Mouse (Mus musculus) MEL (cell line): ENCODE data around the gene Hcn2. TPM values are rescaled to one million over a fixed set of nuclear protein-coding genes. Genes with fewer than 3 reads are reported as not detected.

Experiments
- DNase-seq: peaks from one replicate; pipeline ENCODE4 v3.0.0; 2011; ENCODE audit warnings: low read depth, low spot score
- H3K27ac ChIP-seq: 2 replicates; pipeline ENCODE4 v1.5.1; 2012; ENCODE audit warnings: low read depth, mild to moderate bottlenecking, control low read depth, low read length, moderate library complexity; ENCODE audit not compliant: control insufficient read depth
- H3K27me3 ChIP-seq, 2 experiments: fragments of 150-350 bp in 1 of 2; sonication (generic) in 1 of 2; 2 replicates each; pipeline ENCODE4 v1.6.1; 2012; ENCODE audit warnings: low read length in 2 of 2, mild to moderate bottlenecking in 2 of 2, improper control_type of control experiment in 1 of 2, moderate library complexity in 1 of 2; ENCODE audit not compliant: insufficient read depth in 2 of 2, control insufficient read depth in 1 of 2
- H3K36me3 ChIP-seq, 2 experiments: 2 replicates each; pipeline ENCODE4 v1.6.1; 2012 to 2014; ENCODE audit warnings: low read length in 2 of 2, improper control_type of control experiment in 1 of 2, inconsistent platforms in 1 of 2, mild to moderate bottlenecking in 1 of 2; ENCODE audit not compliant: insufficient read depth in 2 of 2, control insufficient read depth in 1 of 2
- H3K4me1 ChIP-seq, 2 experiments: fragments of 150-350 bp in 1 of 2; sonication (generic) in 1 of 2; 2 replicates each; pipeline ENCODE4 v1.6.1; 2012; ENCODE audit warnings: low read length in 2 of 2, improper control_type of control experiment in 1 of 2, mild to moderate bottlenecking in 1 of 2; ENCODE audit not compliant: insufficient read depth in 2 of 2, control insufficient read depth in 1 of 2
- H3K4me3 ChIP-seq, 2 experiments: fragments of 150-350 bp in 1 of 2; sonication (generic) in 1 of 2; 2 replicates each; pipeline ENCODE4 v1.5.1; 2012; ENCODE audit warnings: low read depth in 2 of 2, low read length in 2 of 2, mild to moderate bottlenecking in 2 of 2, moderate library complexity in 2 of 2, control low read depth in 1 of 2, improper control_type of control experiment in 1 of 2; ENCODE audit not compliant: control insufficient read depth in 1 of 2, insufficient read depth in 1 of 2
- H3K79me2 ChIP-seq: 2 replicates; pipeline ENCODE4 v1.6.1; 2012; ENCODE audit warnings: mild to moderate bottlenecking, low read length, moderate library complexity; ENCODE audit not compliant: control insufficient read depth, poor library complexity, insufficient read depth
- H3K9ac ChIP-seq: 2 replicates; pipeline ENCODE4 v1.6.1; 2012; ENCODE audit warnings: low read depth, mild to moderate bottlenecking, control low read depth, low read length, moderate library complexity; ENCODE audit not compliant: control insufficient read depth, poor library complexity, severe bottlenecking
- H3K9me3 ChIP-seq: fragments of 150-350 bp; sonication (generic); replicated peaks from 2 replicates; pipeline ENCODE4 v1.6.1; 2012; ENCODE audit warnings: mild to moderate bottlenecking, low read length, improper control_type of control experiment, moderate library complexity; ENCODE audit not compliant: insufficient read depth
- CHD1 ChIP-seq: IDR thresholded peaks from 2 replicates; pipeline ENCODE4 v1.6.1; 2012; ENCODE audit warnings: low read depth, mild to moderate bottlenecking, inconsistent platforms, low read length, improper control_type of control experiment
- CTCF ChIP-seq, 3 experiments: IDR thresholded peaks in 2 of 3; conservative IDR thresholded peaks in 1 of 3; 2 replicates each; pipeline ENCODE4 v1.5.1; 2011 to 2012; ENCODE audit warnings: low read length in 3 of 3, low read depth in 2 of 3, mild to moderate bottlenecking in 2 of 3, improper control_type of control experiment in 1 of 3, inconsistent platforms in 1 of 3, mixed read lengths in 1 of 3, moderate library complexity in 1 of 3; ENCODE audit not compliant: control insufficient read depth in 1 of 3, insufficient read depth in 1 of 3, poor library complexity in 1 of 3, severe bottlenecking in 1 of 3
- GABPA ChIP-seq: IDR thresholded peaks from 2 replicates; pipeline ENCODE4 v1.6.1; 2012; ENCODE audit warnings: low read depth, mild to moderate bottlenecking, inconsistent platforms, low read length, improper control_type of control experiment, moderate library complexity
- HCFC1 ChIP-seq: IDR thresholded peaks from 2 replicates; pipeline ENCODE4 v1.6.1; 2012; ENCODE audit warnings: low read depth, mild to moderate bottlenecking, inconsistent platforms, low read length, improper control_type of control experiment, moderate library complexity
- KAT2A ChIP-seq: conservative IDR thresholded peaks from 2 replicates; pipeline ENCODE4 v1.6.1; 2012; ENCODE audit warnings: low read depth, low read length, improper control_type of control experiment, inconsistent platforms
- MAZ ChIP-seq: IDR thresholded peaks from 2 replicates; pipeline ENCODE4 v1.6.1; 2012; ENCODE audit warnings: low read depth, mild to moderate bottlenecking, inconsistent platforms, low read length, improper control_type of control experiment
- MEF2A ChIP-seq: IDR thresholded peaks from 2 replicates; pipeline ENCODE4 v1.6.1; 2014; ENCODE audit warnings: low read depth, mild to moderate bottlenecking, inconsistent platforms, low read length, improper control_type of control experiment; ENCODE audit not compliant: poor library complexity, insufficient replicate concordance, severe bottlenecking; ENCODE audit errors: extremely low read depth
- POLR2AphosphoS2 ChIP-seq: IDR thresholded peaks from 2 replicates; pipeline ENCODE4 v1.6.1; 2011; ENCODE audit warnings: low read length, improper control_type of control experiment
- POLR2AphosphoS5 ChIP-seq: IDR thresholded peaks from 2 replicates; pipeline ENCODE4 v1.6.1; 2012; ENCODE audit warnings: low read depth, borderline replicate concordance, mild to moderate bottlenecking, inconsistent platforms, low read length, moderate library complexity, mixed read lengths
- RAD21 ChIP-seq: IDR thresholded peaks from 2 replicates; pipeline ENCODE4 v1.6.1; 2011; ENCODE audit warnings: mild to moderate bottlenecking, low read depth, low read length, improper control_type of control experiment
- SMC3 ChIP-seq: IDR thresholded peaks from 2 replicates; pipeline ENCODE4 v1.6.1; 2011; ENCODE audit warnings: low read depth, low read length, improper control_type of control experiment
- TCF12 ChIP-seq: IDR thresholded peaks from 2 replicates; pipeline ENCODE4 v1.6.1; 2014; ENCODE audit warnings: low read depth, mild to moderate bottlenecking, inconsistent platforms, low read length, improper control_type of control experiment, moderate library complexity
- USF1 ChIP-seq: IDR thresholded peaks from 2 replicates; pipeline ENCODE4 v1.6.1; 2014; ENCODE audit warnings: low read depth, mild to moderate bottlenecking, inconsistent platforms, low read length, improper control_type of control experiment, moderate library complexity
- USF2 ChIP-seq, 2 experiments: IDR thresholded peaks; 2 replicates each; pipeline ENCODE4 v1.6.1; 2011 to 2012; ENCODE audit warnings: improper control_type of control experiment in 2 of 2, low read length in 2 of 2, borderline replicate concordance in 1 of 2, inconsistent platforms in 1 of 2, low read depth in 1 of 2, mild to moderate bottlenecking in 1 of 2; ENCODE audit not compliant: insufficient read depth in 1 of 2
- ZC3H11A ChIP-seq: IDR thresholded peaks from 2 replicates; pipeline ENCODE4 v1.6.1; 2012; ENCODE audit warnings: low read depth, mild to moderate bottlenecking, inconsistent platforms, low read length, improper control_type of control experiment
- polyA plus RNA-seq, 2 experiments: library from polyadenylated mRNA; stranded (reverse) in 1 of 2; unstranded in 1 of 2; fragments of >175 nt in 1 of 2; fragments of >200 nt in 1 of 2; gene quantifications; 2 replicates each; pipeline versions ENCODE4 v1.2.1 to v1.2.4; 2012; ENCODE audit warnings: low replicate concordance in 2 of 2, low read depth in 1 of 2; ENCODE audit not compliant: insufficient read length in 2 of 2, insufficient read depth in 1 of 2, missing spikeins in 1 of 2
- total RNA-seq: library from RNA; depleted of rRNA; stranded (reverse); fragments of 300-350 nt; gene quantifications from 2 replicates; pipeline ENCODE4 v1.2.3, GENCODE M21; 2012

Gene Hcn2
- total and polyA plus RNA-seq, 3 experiments: 0.42 to 1.6 TPM; not detected in 1

GRCm38 (mm10) chr10:79723692-79724091, 7.3 kb downstream of the Hcn2 start:
- Histone ChIP-seq H3K27me3 (peaks cover 0 to 2% of the 10 kb centered on the region in 2 experiments; a peak in 2 of 4 replicates), H3K36me3 (no peaks in the 10 kb centered on the region), H3K27ac (no peak overlapping the region), H3K4me1 (no peaks in the 10 kb centered on the region), H3K4me3 (no peak overlapping the region), H3K9me3 (no peaks in the 10 kb centered on the region), H3K9ac (no peak overlapping the region), H3K79me2 (no peaks in the 10 kb centered on the region)
- no peak for DNase-seq
- TF ChIP-seq USF1: no peak
- no peak for TF ChIP-seq MAZ
- no peak for TF ChIP-seq HCFC1
- no peak for TF ChIP-seq POLR2AphosphoS2
- no peak for TF ChIP-seq POLR2AphosphoS5
- TF ChIP-seq CHD1: no peak
- TF ChIP-seq TCF12: no peak
- TF ChIP-seq MEF2A: no peak
- no peak for TF ChIP-seq KAT2A
- no peak for TF ChIP-seq ZC3H11A

GRCm38 (mm10) chr10:79726090-79726489, 9.7 kb downstream of the Hcn2 start:
- peak; percentile 69 for DNase-seq

More at GRCm38 (mm10) chr10:79726090-79726489, 9.7 kb downstream of the Hcn2 start:
- Histone ChIP-seq H3K27ac (no peak overlapping the region), H3K4me3 (no peak overlapping the region), H3K9me3 (no peaks in the 10 kb centered on the region), H3K79me2 (no peaks in the 10 kb centered on the region), H3K27me3 (no peaks in the 10 kb centered on the region), H3K36me3 (no peaks in the 10 kb centered on the region), H3K9ac (no peak overlapping the region), H3K4me1 (no peaks in the 10 kb centered on the region)
- no peak for TF ChIP-seq KAT2A
- TF ChIP-seq ZC3H11A: peak; percentile 35
- TF ChIP-seq POLR2AphosphoS2: no peak
- no peak for TF ChIP-seq USF2 (IDR thresholded peaks at IDR 0.05; ENCODE audit: borderline replicate concordance in 1 of 2, insufficient read depth in 1 of 2, low read depth in 1 of 2, low read length in 2 of 2)
- peak; percentile 83 to 95 (median 93) for TF ChIP-seq CTCF (IDR thresholded peaks at IDR 0.05 in 2 of 3, conservative IDR thresholded peaks at IDR 0.05 in 1 of 3; ENCODE audit: control insufficient read depth in 1 of 3, insufficient read depth in 1 of 3, low read depth in 2 of 3, low read length in 3 of 3, poor library complexity in 1 of 3, severe bottlenecking in 1 of 3)
- no peak for TF ChIP-seq GABPA
- peak; percentile 40 for TF ChIP-seq RAD21
- peak; percentile 78 for TF ChIP-seq SMC3
